Mouse (Mus musculus): Measurements from ENCODE around the gene Abhd17c.

GRCm38 (mm10) chr7:84153821-84154220 is 2.1 kb upstream of the Abhd17c start:
- TF ChIP-seq EP300 (IDR thresholded peaks at IDR 0.05; ENCODE audit: insufficient read depth, low read depth, low read length) (no peak), CTCF (IDR thresholded peaks at IDR 0.05; ENCODE audit: low read depth, low read length) (no peak)

All from ES-Bruce4 (cell line).